ENCODE assay signal across 8 mouse cellular contexts in genomic region chr4:45015615-45016014, GRCm38 (mm10). TPM values are rescaled to one million over a fixed set of nuclear protein-coding genes. Genes with fewer than 3 reads are reported as not detected.
DNase-seq lines count a peak whose midpoint lies in the region.

No protein-coding gene starts in this region.

- DNase-seq in gastrocnemius, adult 18-20 months (ENCODE audit: low spot score), result peak; percentile 72
- no peak for DNase-seq in gastrocnemius, postnatal 25 days
- peak; percentile 28 to 44 for DNase-seq in urinary bladder, postnatal 36 days (ENCODE audit: low spot score in 2 of 2)
- no peak for DNase-seq in urinary bladder, postnatal 10 days (ENCODE audit: low spot score)
- peak; percentile 27 for DNase-seq in embryo, embryonic 11.5 days (ENCODE audit: low read depth, low spot score)
- DNase-seq in kidney, postnatal 25 days, result peak; percentile 49 to 77
- peak; percentile 86 for DNase-seq in lung, postnatal 36 days
- peak; percentile 53 for DNase-seq in telencephalon, adult 2 months (ENCODE audit: low read depth, low spot score)

RNA-seq across cellular contexts. Expression of gene Polr1e, which starts 2.8 kb away (rescaled TPM):
- 1 to 10 TPM; 4.1 to 4.5 TPM for total RNA-seq in gastrocnemius, adult 18-20 months (2021)
- 1 to 10 TPM; 4.0 to 4.6 TPM for total RNA-seq in gastrocnemius, postnatal 25 days (2021)

RNA-seq across cellular contexts. Expression of gene Zbtb5, which starts 3.4 kb away (rescaled TPM):
- total RNA-seq in gastrocnemius, adult 18-20 months (2021), result 1 to 10 TPM; 2.0 to 2.3 TPM
- 1 to 10 TPM; 2.8 to 3.4 TPM for total RNA-seq in gastrocnemius, postnatal 25 days (2021)

RNA-seq across cellular contexts. Expression of gene Grhpr, which starts 34.4 kb away (rescaled TPM):
- 10 to 100 TPM; 21.9 to 28.0 TPM for total RNA-seq in gastrocnemius, adult 18-20 months (2021)
- total RNA-seq in gastrocnemius, postnatal 25 days (2021), result 10 to 100 TPM; 22.5 to 25.6 TPM

Comparison
In these comparisons a context has a peak if more than half of its experiments do, and no peak if none do; other contexts are left out.
1. DNase-seq: peak in gastrocnemius, adult 18-20 months (single experiment), urinary bladder, postnatal 36 days (2 of 2), embryo, embryonic 11.5 days (single experiment), kidney, postnatal 25 days (2 of 2), lung, postnatal 36 days (single experiment) and telencephalon, adult 2 months (single experiment); none in gastrocnemius, postnatal 25 days (single experiment) and urinary bladder, postnatal 10 days (single experiment).